Mouse (Mus musculus) neural tube, embryonic 15.5 days (tissue): ENCODE data around the gene Grik5. TPM values are rescaled to one million over a fixed set of nuclear protein-coding genes. Genes with fewer than 3 reads are reported as not detected.

Experiments
- ATAC-seq: fragments of 200-750 bp; cut with Nextera tagmentation; 2 replicates; pipeline ENCODE4 v1.8.0; 2017; ENCODE audit warnings: mild to moderate bottlenecking, moderate TSS enrichment, moderate library complexity; ENCODE audit not compliant: low FRiP score
- H3K27ac ChIP-seq: fragments of 300-500 bp; sonication (generic); replicated peaks from 2 replicates; pipeline ENCODE4 v1.5.1; 2015; ENCODE audit warnings: mild to moderate bottlenecking, inconsistent platforms
- H3K27me3 ChIP-seq: fragments of 300-500 bp; sonication (generic); replicated peaks from 2 replicates; pipeline ENCODE4 v1.6.1; 2015; ENCODE audit warnings: inconsistent platforms
- H3K36me3 ChIP-seq: fragments of 300-500 bp; sonication (generic); 2 replicates; pipeline ENCODE4 v1.6.1; 2015; ENCODE audit warnings: inconsistent platforms
- H3K4me1 ChIP-seq: fragments of 300-500 bp; sonication (generic); 2 replicates; pipeline ENCODE4 v1.6.1; 2015; ENCODE audit warnings: inconsistent platforms
- H3K4me2 ChIP-seq: fragments of 300-500 bp; sonication (generic); 2 replicates; pipeline ENCODE4 v1.6.1; 2015; ENCODE audit warnings: inconsistent platforms, mild to moderate bottlenecking, moderate library complexity
- H3K4me3 ChIP-seq: fragments of 300-500 bp; sonication (generic); replicated peaks from 2 replicates; pipeline ENCODE4 v1.5.1; 2015; ENCODE audit warnings: mild to moderate bottlenecking, inconsistent platforms
- H3K9ac ChIP-seq: fragments of 300-500 bp; sonication (generic); replicated peaks from 2 replicates; pipeline ENCODE4 v1.6.1; 2015; ENCODE audit warnings: mild to moderate bottlenecking, inconsistent platforms
- H3K9me3 ChIP-seq: fragments of 300-500 bp; sonication (generic); replicated peaks from 2 replicates; pipeline ENCODE4 v1.6.1; 2016; ENCODE audit warnings: inconsistent platforms
- WGBS: fragments of 180-500 bp; shearing (Covaris S2); methylation state at CpG from one replicate; pipeline ENCODE4 v1.1.7; 2015; ENCODE audit warnings: mixed read lengths; 5-methylcytosine and 5-hydroxymethylcytosine counted together
- polyA plus RNA-seq: library from polyadenylated mRNA; unstranded; fragments of >200 nt; fragmentation: Nextera tagmentation; extraction: Ambion mirVana; gene quantifications from 2 replicates; pipeline ENCODE4 v1.2.1, GENCODE M21; 2015

Grik5 gene
- polyA plus RNA-seq, 1 experiment from 2014 or later: 17.8 TPM

DNA sequence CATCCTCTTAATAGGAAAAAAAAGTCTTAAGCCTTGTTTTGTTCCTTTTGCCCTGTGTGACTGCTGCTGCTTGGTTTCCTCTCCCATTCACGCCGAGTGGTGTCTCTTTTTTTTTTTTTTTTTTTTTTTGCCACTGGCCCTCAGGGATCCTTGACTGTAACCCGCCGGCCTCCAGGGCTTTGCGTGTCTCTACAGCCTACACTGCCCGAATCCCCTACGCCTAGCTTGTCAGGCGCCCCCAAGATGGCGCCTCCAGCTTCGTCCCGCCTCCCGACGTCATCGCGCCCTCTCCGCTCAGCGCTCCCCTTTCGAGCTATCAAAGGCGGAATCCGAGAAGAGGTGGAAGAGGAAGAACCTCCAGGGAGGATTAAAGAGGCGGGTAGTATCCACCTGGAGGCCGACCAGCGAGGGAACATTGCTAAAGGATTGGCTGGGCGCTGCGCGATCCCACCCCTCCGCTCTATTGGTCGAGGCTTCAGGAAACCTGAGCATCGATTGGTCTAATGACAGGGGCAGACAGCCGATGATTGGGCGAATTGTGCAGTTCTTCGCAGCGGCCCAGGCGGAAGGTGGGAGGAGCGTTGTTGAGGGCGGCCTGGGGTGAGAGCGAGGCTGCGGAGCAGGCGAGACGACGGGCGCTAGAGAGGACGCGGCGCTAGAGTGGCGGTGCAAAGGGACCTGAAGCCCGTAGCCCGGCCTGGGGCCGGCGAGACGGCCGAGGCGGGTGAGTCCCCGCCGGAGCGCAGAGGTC, 4.7 kb upstream of the Grik5 start:
- Histone ChIP-seq H3K27ac (peak overlapping the region; percentile 93), H3K4me3 (peak overlapping the region; percentile 55), H3K4me1 (peaks cover 42% of the 10 kb centered on the region), H3K27me3 (no peaks in the 10 kb centered on the region), H3K9me3 (no peaks in the 10 kb centered on the region), H3K9ac (peak overlapping the region; percentile 72), H3K4me2 (peak overlapping the region; percentile 72), H3K36me3 (peaks cover 23% of the 10 kb centered on the region)
- under 1% methylated on average over 56 of the region's 56 CpGs for WGBS
- ATAC-seq: peak; percentile 96

DNA sequence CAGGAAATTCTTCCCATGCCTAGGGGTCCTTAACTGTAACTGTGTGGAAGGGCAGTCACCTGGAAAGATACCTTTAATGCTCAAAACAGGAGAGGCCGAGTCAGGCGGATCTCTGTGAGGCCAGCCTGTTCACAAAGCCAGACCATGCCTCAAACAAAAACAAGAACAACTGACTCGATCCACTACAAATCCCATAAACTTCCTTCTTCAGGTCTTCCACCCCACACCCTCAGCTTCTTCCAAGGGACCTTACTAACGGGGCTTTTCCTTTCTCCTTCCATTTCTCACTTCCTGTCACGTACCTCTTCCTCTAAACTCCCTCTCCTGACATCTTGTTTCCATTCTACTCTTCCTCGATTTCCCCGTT, 4.1 kb upstream of the Grik5 start:
- no peaks in the 10 kb centered on the region for H3K27me3 ChIP-seq
- ATAC-seq: no peak
- 19% methylated on average over 7 of the region's 7 CpGs for WGBS
- peaks cover 17% of the 10 kb centered on the region for H3K36me3 ChIP-seq
- peaks cover 48% of the 10 kb centered on the region for H3K4me1 ChIP-seq
- peak overlapping the region; percentile 56 for H3K9ac ChIP-seq
- H3K4me2 ChIP-seq: peak overlapping the region; percentile 65
- H3K27ac ChIP-seq: peak overlapping the region; percentile 93
- peak overlapping the region; percentile 43 for H3K4me3 ChIP-seq
- H3K9me3 ChIP-seq: no peaks in the 10 kb centered on the region

DNA sequence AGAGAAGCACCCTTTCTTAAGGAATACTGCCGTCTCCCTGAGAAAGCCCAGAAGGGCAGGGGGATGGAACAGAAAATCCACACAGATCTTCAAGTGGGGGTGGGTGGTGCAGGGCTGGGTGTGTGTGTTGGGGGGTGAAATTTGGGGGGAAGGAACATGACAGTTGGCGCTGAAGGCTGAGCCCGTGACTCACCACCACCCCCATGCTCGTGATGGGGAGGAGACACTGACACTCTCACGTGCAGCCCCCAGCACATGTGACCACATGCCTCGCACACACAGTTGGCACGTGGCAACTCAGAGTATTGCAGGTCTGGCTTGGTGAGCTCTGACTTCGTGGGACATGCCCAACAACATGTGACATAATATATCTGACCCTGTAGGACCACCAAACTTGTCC, 1.8 kb upstream of the Grik5 start:
- Histone ChIP-seq H3K4me1 (peaks cover 63% of the 10 kb centered on the region), H3K27me3 (no peaks in the 10 kb centered on the region), H3K9me3 (no peaks in the 10 kb centered on the region), H3K9ac (no peak overlapping the region), H3K36me3 (no peaks in the 10 kb centered on the region), H3K4me3 (no peak overlapping the region), H3K4me2 (peak overlapping the region; percentile 86), H3K27ac (peak overlapping the region; percentile 95)
- 81% methylated on average over 8 of the region's 8 CpGs for WGBS
- no peak for ATAC-seq

DNA sequence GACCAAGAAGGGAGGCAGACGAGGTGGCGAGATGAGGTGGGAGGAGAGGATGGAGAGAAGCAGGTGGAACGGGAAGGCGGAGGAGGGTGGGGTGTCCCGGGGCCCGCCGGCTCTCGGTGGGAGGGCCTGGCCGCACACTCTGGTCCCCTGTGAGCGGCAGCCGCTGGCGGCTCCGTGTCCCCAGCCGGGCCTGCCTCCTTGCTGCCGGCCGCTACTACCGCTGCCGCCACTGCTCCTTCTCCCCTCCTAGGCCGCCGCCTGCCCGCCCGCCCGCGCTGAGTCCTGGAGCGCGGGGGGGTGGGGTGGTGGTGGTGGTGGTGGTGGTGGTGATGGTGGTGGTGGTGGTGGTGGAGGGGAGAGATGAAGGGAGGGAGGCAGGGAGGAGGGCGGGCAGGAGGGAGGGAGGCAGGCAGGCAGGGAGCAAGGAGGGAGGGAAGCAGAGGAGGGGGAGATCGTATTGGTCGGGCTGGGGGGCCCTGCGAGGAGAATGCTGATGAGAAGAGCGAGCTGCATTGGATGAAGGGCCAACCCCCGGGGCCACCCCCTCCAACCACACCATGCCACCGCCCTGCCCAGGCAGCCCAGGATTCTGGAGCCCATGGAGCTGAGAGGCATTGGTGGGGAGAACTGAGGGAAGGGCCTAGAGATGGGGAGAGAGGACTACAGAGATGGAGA, 707 bp upstream of the Grik5 start:
- Histone ChIP-seq H3K9ac (peak overlapping the region; percentile 92), H3K4me2 (peak overlapping the region; percentile 86), H3K4me1 (peaks cover 63% of the 10 kb centered on the region), H3K27ac (peak overlapping the region; percentile 95), H3K9me3 (no peaks in the 10 kb centered on the region), H3K36me3 (peaks cover 6% of the 10 kb centered on the region), H3K4me3 (peak overlapping the region; percentile 78), H3K27me3 (no peaks in the 10 kb centered on the region)
- ATAC-seq: peak; percentile 39
- 1% methylated on average over 24 of the region's 33 CpGs for WGBS

DNA sequence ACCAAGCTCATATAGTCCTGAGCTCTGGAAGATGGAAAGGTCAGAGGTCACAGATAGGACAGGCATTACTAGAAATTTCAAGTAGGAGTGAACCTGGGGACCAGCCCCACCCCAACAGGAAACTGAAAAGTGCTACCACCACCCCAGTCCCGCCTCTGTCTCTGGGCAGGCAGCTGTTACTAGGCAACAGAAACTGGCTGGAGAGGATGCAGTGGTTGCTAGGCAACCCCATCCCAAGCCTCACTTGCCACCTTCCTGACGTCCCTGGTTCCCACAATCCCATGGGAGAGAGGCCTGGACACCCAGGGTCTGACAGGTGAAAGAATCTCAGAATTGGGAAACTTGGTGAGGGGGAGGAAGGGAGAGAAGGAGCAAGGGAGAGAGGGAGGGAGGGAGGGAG, 3.4 kb downstream of the Grik5 start:
- H3K27me3 ChIP-seq: no peaks in the 10 kb centered on the region
- H3K9ac ChIP-seq: no peak overlapping the region
- H3K4me3 ChIP-seq: no peak overlapping the region
- 0% methylated on average over 2 of the region's 2 CpGs for WGBS
- no peaks in the 10 kb centered on the region for H3K9me3 ChIP-seq
- peaks cover 49% of the 10 kb centered on the region for H3K4me1 ChIP-seq
- peaks cover 44% of the 10 kb centered on the region for H3K36me3 ChIP-seq
- H3K4me2 ChIP-seq: peak overlapping the region; percentile 86
- no peak for ATAC-seq
- H3K27ac ChIP-seq: no peak overlapping the region

DNA sequence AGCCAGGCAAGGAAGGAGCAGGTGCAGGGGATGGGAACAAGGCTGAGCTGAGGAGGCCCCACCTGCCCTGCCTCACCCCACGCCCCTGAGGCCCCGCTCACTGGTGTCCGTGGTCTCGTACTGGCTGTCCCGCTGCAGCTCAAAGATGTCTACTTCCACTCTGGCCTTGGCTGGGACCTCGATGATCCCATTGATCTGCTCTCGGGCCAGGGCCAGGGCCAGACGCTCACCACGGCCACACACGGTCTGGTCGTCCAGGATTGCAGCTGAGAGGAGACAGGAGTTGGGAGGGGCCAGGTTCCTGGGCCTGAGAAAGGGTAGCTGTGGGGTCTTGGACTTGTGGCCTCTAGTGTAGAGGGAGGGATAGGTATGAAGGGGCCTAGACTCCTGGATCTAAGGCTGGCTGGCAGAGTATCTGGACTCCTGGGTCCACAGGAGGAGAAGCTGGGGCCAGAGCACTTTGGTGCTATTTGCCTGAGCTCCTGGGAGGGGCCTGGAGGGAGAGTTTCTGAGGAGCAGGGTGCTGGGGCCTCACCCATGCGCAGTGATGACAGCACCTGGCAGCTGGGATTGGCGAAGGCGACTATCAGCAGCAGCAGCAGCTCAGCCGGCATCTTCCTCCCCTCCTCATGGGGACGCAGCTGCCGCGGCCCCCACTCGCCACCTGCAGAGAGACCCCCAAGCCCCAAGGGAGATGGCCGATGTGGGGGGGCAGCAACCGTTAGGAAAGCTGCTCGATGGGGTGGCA, 4.1 kb downstream of the Grik5 start:
- Histone ChIP-seq H3K9me3 (no peaks in the 10 kb centered on the region), H3K9ac (no peak overlapping the region), H3K27me3 (no peaks in the 10 kb centered on the region), H3K4me3 (no peak overlapping the region), H3K4me1 (peaks cover 43% of the 10 kb centered on the region), H3K36me3 (peaks cover 50% of the 10 kb centered on the region), H3K4me2 (peak overlapping the region; percentile 86), H3K27ac (no peak overlapping the region)
- WGBS: 74% methylated on average over 22 of the region's 22 CpGs
- no peak for ATAC-seq

DNA sequence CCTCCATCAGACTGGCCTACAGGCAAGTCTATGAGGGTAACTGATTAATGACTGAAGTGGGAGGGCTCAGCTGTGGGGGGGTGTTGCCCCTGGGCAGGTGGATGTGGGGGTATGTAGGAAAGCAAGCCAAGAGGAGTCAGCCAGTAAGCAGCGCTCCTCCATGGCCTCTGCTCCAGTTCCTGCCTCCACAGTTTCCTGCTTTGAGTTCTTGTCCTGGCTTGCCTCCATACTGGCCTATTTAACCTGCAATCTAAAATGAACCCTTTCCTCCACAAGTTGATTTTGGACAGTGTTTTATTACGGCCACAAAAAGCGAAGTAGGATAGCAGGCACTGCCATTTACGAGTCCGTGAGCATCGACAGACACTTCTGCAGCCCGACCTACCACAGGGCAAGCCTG, 4.8 kb downstream of the Grik5 start:
- peaks cover 42% of the 10 kb centered on the region for H3K4me1 ChIP-seq
- ATAC-seq: no peak
- 85% methylated on average over 7 of the region's 7 CpGs for WGBS
- H3K4me3 ChIP-seq: no peak overlapping the region
- no peaks in the 10 kb centered on the region for H3K27me3 ChIP-seq
- H3K4me2 ChIP-seq: no peak overlapping the region
- no peaks in the 10 kb centered on the region for H3K9me3 ChIP-seq
- no peak overlapping the region for H3K27ac ChIP-seq
- H3K36me3 ChIP-seq: peaks cover 58% of the 10 kb centered on the region
- H3K9ac ChIP-seq: no peak overlapping the region

DNA sequence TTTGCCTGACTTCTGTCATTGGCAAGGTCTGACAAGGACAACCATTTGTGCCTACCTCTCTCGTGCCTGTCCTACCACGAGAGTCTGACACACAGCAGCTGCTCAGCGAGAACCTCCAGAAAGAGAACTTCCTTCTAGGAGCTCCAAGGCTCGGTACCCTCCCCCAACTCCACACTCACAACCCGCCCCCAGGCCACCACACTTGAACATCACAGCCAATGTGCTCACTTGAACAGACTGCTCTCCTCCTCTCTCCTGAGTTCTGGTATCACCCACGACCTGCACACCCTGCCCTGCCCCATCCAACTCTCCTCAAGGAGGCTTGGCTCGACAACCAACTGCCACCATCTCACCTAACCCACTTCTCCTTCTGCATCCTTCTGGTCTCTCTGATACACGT, 8.2 kb downstream of the Grik5 start:
- Histone ChIP-seq H3K36me3 (peaks cover 87% of the 10 kb centered on the region), H3K9ac (no peak overlapping the region), H3K27ac (no peak overlapping the region), H3K4me2 (no peak overlapping the region), H3K4me3 (no peak overlapping the region), H3K27me3 (no peaks in the 10 kb centered on the region), H3K9me3 (no peaks in the 10 kb centered on the region), H3K4me1 (peaks cover 11% of the 10 kb centered on the region)
- ATAC-seq: no peak
- WGBS: 90% methylated on average over 8 of the region's 8 CpGs

DNA sequence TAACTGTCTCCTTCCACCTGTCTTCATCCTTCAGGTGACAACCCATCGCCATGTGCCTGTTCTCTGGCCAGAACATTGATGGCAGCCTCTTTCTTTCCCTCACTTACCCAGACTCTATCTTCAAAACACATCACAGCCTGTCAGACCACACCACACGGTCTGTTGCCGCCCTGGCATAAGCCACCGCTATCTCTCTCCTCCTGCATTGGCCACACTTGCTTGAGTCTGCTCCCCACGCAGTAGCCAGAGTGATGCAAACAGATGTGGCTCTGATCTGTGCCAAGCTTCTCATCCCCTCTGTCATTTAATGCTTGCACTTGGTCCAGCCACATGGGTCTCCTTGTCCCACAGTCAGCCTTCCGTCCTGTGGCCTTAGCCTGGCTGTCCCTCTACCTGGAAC, 8.8 kb downstream of the Grik5 start:
- Histone ChIP-seq H3K27ac (no peak overlapping the region), H3K4me3 (no peak overlapping the region), H3K4me2 (no peak overlapping the region), H3K36me3 (peaks cover 92% of the 10 kb centered on the region), H3K9ac (no peak overlapping the region), H3K4me1 (peaks cover 6% of the 10 kb centered on the region), H3K9me3 (no peaks in the 10 kb centered on the region), H3K27me3 (no peaks in the 10 kb centered on the region)
- ATAC-seq: no peak
- 92% methylated on average over 6 of the region's 6 CpGs for WGBS

DNA sequence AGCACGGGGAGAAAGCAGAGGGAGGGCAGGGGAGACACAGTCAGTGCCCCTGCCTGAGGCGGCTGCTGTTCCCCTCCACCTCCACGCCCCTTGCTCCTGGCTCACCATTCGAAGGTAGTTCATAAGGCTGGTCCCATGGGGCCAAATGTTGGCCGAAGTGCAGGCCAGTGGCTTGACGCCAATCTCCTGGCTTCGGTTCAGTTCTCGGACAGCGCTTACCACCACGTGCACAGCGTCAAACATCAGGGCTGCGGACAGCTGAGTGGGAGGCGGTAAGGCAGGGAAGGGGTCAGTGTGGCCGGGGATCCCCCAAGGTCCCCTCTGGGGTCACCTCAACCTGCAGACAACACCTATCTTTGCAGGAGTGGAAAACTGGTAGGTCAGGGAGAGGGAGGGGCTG, 13.3 kb downstream of the Grik5 start:
- Histone ChIP-seq H3K4me3 (no peak overlapping the region), H3K9me3 (no peaks in the 10 kb centered on the region), H3K27me3 (no peaks in the 10 kb centered on the region), H3K36me3 (peaks cover 92% of the 10 kb centered on the region), H3K4me2 (no peak overlapping the region), H3K27ac (no peak overlapping the region), H3K4me1 (no peaks in the 10 kb centered on the region), H3K9ac (no peak overlapping the region)
- 89% methylated on average over 14 of the region's 14 CpGs for WGBS
- peak; percentile 13; the same call in 1 of the 2 replicates for ATAC-seq

DNA sequence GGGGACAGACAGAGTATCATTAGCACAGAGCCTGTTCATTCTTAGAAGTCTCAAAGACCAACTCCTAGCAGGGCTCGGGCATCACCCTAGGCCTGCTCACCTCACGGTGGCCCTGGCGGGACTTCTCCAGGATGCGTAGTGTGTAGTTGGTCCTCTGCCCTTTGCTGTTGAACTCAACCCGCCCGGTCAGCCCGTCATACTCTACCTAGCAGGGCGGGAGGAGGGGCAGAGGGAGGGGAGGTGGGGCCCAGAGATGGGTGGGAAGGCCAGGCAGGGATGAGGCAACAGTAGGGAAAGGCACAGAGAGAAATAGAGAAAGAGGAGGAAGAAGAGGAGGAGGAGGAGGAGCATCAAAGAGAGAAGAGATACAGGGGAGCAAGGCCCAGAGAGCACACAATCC, 13.8 kb downstream of the Grik5 start:
- peak; percentile 6; the same call in 1 of the 2 replicates for ATAC-seq
- 91% methylated on average over 8 of the region's 8 CpGs for WGBS
- Histone ChIP-seq H3K9ac (no peak overlapping the region), H3K27me3 (no peaks in the 10 kb centered on the region), H3K4me2 (no peak overlapping the region), H3K36me3 (peaks cover 89% of the 10 kb centered on the region), H3K9me3 (no peaks in the 10 kb centered on the region), H3K27ac (no peak overlapping the region), H3K4me1 (no peaks in the 10 kb centered on the region), H3K4me3 (no peak overlapping the region)

DNA sequence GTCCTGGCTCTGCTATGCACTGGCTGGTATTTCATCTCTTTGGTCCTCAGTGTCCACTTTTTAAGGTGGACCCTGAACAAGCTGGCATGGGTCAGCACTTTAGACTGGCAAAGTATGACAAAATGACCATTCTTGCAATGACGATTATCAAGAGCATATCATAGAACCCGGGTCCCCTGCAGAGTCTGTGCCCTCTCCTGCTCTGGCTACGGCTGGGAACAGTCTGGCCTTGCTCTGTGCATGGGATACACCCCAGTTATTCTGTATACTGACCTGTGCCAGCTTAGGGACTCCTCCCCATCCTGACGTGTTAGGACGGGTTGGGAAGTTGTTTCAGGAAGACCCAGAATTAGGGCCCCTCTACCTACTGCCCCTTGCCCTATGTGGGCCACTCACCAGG, 14.3 kb downstream of the Grik5 start:
- WGBS: 95% methylated on average over 5 of the region's 5 CpGs
- Histone ChIP-seq H3K4me1 (no peaks in the 10 kb centered on the region), H3K9me3 (no peaks in the 10 kb centered on the region), H3K27ac (no peak overlapping the region), H3K4me3 (no peak overlapping the region), H3K4me2 (no peak overlapping the region), H3K27me3 (no peaks in the 10 kb centered on the region), H3K9ac (no peak overlapping the region), H3K36me3 (peaks cover 89% of the 10 kb centered on the region)
- no peak for ATAC-seq
